Mouse (Mus musculus) intestine, embryonic 14.5 days (tissue): ENCODE data around the gene Cxcl1. TPM values are rescaled to one million over a fixed set of nuclear protein-coding genes. Genes with fewer than 3 reads are reported as not detected.
A peak's percentile ranks its signal among the peaks of the same experiment; 100 is the strongest.

Experiments used
- ATAC-seq: fragments of 200-750 bp; cut with Nextera tagmentation; replicated peaks from 2 replicates; pipeline ENCODE4 v1.8.0; 2017; ENCODE audit warnings: low read depth, moderate number of reproducible peaks, moderate TSS enrichment, moderate library complexity; ENCODE audit not compliant: low FRiP score, low TSS enrichment
- DNase-seq: peaks from one replicate; pipeline ENCODE4 v3.0.0-alpha.2; 2018; ENCODE audit warnings: low spot score
- H3K27ac ChIP-seq: fragments of 300-500 bp; sonication (generic); 2 replicates; pipeline ENCODE4 v1.5.1; 2014; ENCODE audit warnings: low read depth, mild to moderate bottlenecking, control low read depth
- H3K27me3 ChIP-seq: fragments of 300-500 bp; sonication (generic); replicated peaks from 2 replicates; pipeline ENCODE4 v1.6.1; 2014; ENCODE audit warnings: low read length, control low read depth; ENCODE audit not compliant: control insufficient read depth, insufficient read depth
- H3K36me3 ChIP-seq: fragments of 300-500 bp; sonication (generic); 2 replicates; pipeline ENCODE4 v1.6.1; 2014; ENCODE audit warnings: low read length, control low read depth; ENCODE audit not compliant: control insufficient read depth, insufficient read depth
- H3K4me1 ChIP-seq: fragments of 300-500 bp; sonication (generic); replicated peaks from 2 replicates; pipeline ENCODE4 v1.6.1; 2014; ENCODE audit warnings: low read length, control low read depth, mixed read lengths; ENCODE audit not compliant: control insufficient read depth, insufficient read depth
- H3K4me2 ChIP-seq: fragments of 300-500 bp; sonication (generic); 2 replicates; pipeline ENCODE4 v1.6.1; 2014; ENCODE audit warnings: low read length
- H3K4me3 ChIP-seq: fragments of 300-500 bp; sonication (generic); 2 replicates; pipeline ENCODE4 v1.5.1; 2014; ENCODE audit warnings: low read depth, low read length, control low read depth, mixed read lengths
- H3K9ac ChIP-seq: fragments of 300-500 bp; sonication (generic); 2 replicates; pipeline ENCODE4 v1.6.1; 2014; ENCODE audit warnings: mild to moderate bottlenecking, low read length
- H3K9me3 ChIP-seq: fragments of 300-500 bp; sonication (generic); 2 replicates; pipeline ENCODE4 v1.6.1; 2016; ENCODE audit warnings: low read length, control low read depth; ENCODE audit not compliant: control insufficient read depth
- WGBS: fragments of 180-500 bp; shearing (Covaris S2); extraction: QIAGEN DNeasy Blood & Tissue Kit; methylation state at CpG from one replicate; pipeline ENCODE4 v1.1.7; 2014; 5-methylcytosine and 5-hydroxymethylcytosine counted together
- polyA plus RNA-seq: library from polyadenylated mRNA; unstranded; fragments of >200 nt; fragmentation: Nextera tagmentation; extraction: Ambion mirVana; gene quantifications from 2 replicates; pipeline ENCODE4 v1.2.1, GENCODE M21; 2014

The Cxcl1 gene
- polyA plus RNA-seq, 1 experiment from 2014 or later: 0.42 TPM

DNA sequence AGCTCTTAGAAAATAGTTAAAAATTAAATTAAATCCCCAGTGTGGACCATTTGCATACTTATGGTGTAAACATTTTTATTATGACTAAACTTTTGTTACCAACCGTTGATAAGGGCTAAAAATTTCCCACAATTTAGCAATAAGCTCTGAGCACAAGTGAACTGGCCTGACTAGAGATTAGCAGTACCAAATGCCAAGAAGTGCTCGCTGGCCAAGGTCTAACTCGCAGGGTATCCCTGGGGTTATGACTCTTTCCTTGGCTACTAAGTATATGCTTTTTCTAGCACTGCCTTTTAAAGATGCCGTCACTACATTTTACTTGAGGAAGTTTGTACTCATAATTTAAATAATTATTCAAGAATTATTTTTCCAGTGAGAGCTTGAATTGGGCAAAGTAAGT, 10.0 kb upstream of the Cxcl1 start:
- no peak for ATAC-seq
- Histone ChIP-seq H3K27me3 (no peaks in the 10 kb centered on the region), H3K9ac (no peak overlapping the region), H3K4me2 (no peak overlapping the region), H3K4me1 (no peaks in the 10 kb centered on the region), H3K9me3 (no peaks in the 10 kb centered on the region), H3K4me3 (no peak overlapping the region), H3K27ac (no peak overlapping the region), H3K36me3 (no peaks in the 10 kb centered on the region)
- no peak for DNase-seq
- 92% methylated on average over 4 of the region's 4 CpGs for WGBS

DNA sequence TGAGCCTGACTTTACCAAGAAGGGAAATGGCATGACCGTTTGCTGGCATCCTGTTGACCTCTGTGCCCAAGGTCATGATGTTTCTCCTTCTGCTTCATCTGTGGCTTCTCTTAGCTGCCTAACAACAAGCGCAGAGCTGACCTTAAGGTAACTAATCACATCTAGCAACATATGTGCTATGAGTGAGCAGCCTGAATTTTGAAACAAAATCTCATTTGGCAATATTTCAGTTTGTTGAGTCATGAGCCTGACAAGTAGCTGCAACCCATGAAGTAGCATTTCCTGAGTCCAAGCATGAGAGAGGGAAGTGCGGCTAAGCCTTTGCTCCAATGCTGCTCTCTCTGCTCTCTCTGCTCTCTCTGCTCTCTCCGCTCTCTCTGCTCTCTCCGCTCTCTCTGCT, 9.4 kb upstream of the Cxcl1 start:
- no peak for DNase-seq
- H3K36me3 ChIP-seq: no peaks in the 10 kb centered on the region
- no peaks in the 10 kb centered on the region for H3K9me3 ChIP-seq
- ATAC-seq: no peak
- no peak overlapping the region for H3K4me3 ChIP-seq
- no peak overlapping the region for H3K27ac ChIP-seq
- no peak overlapping the region for H3K4me2 ChIP-seq
- H3K4me1 ChIP-seq: no peaks in the 10 kb centered on the region
- H3K27me3 ChIP-seq: no peaks in the 10 kb centered on the region
- 86% methylated on average over 5 of the region's 5 CpGs for WGBS
- H3K9ac ChIP-seq: no peak overlapping the region

DNA sequence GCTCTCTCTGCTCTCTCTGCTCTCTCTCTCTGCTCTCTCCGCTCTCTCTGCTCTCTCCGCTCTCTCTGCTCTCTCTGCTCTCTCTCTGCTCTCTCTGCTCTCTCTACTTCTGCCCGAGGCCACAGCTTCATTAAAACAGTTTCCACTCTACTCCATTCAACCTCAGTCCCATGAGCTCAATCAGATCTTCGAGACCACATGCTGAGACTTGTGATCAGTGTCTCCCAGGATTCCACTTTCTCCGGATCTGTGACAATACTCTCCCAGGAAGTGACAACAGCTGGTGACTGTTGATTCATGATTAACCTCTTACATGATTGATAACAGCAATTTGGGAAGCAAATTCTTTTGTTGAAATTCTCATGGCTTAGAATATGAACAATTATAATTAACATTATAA, 8.9 kb upstream of the Cxcl1 start:
- Histone ChIP-seq H3K9ac (no peak overlapping the region), H3K27me3 (no peaks in the 10 kb centered on the region), H3K9me3 (no peaks in the 10 kb centered on the region), H3K4me3 (no peak overlapping the region), H3K4me1 (no peaks in the 10 kb centered on the region), H3K36me3 (no peaks in the 10 kb centered on the region), H3K4me2 (no peak overlapping the region), H3K27ac (no peak overlapping the region)
- ATAC-seq (no peak), DNase-seq (no peak)
- WGBS: 86% methylated on average over 5 of the region's 5 CpGs

DNA sequence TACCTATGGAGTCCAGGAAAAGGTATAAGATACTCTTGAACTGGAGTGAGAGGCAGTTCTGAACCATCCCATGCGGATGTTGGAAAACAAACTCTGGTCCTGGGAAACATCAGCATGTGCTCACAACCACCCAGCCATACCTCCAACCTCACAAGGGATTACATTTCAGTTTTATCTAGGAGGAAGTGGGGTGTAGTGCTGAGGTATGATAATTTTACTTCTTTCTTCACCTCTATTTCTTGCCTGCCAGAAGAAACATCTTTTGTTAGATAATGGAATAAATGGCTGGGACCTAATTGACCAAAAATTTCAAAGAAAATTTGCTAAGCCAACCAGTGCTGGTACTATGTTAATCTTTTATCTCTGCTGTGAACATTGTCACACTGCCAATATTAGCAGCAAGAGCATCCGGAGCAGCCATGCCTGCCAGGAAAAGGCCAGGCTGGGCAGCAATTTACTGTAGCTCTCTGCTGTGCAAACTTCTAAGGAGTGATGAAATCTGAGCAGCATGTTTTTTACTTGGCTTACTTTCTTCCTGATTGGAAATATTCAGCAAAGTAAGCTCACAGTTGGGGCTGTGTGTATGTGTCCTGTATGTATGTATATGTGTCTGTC, 6.3 kb upstream of the Cxcl1 start:
- no peaks in the 10 kb centered on the region for H3K4me1 ChIP-seq
- H3K27me3 ChIP-seq: no peaks in the 10 kb centered on the region
- H3K9ac ChIP-seq: no peak overlapping the region
- WGBS: 63% methylated on average over 2 of the region's 2 CpGs
- DNase-seq: no peak
- H3K9me3 ChIP-seq: no peaks in the 10 kb centered on the region
- ATAC-seq: no peak
- no peaks in the 10 kb centered on the region for H3K36me3 ChIP-seq
- H3K4me3 ChIP-seq: no peak overlapping the region
- H3K4me2 ChIP-seq: no peak overlapping the region
- H3K27ac ChIP-seq: no peak overlapping the region

DNA sequence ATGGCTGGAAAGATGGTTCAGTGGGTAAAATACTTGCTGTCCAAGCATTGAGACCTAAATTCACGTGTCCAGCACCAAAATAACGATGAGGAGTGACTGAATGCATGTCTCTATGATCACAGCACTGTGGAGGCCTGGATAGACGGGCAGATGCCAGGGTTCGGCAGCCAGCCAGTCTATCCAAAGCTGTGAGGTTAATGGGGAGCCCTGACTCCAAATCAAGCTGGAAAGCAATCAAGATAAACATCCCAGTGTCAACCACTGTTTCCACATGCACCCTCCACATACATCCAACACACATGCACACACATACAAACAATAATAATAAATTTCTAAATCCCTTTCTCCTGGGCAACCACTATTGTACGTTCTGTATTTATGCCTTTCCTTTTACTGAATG, 2.4 kb upstream of the Cxcl1 start:
- Histone ChIP-seq H3K4me1 (no peaks in the 10 kb centered on the region), H3K9ac (no peak overlapping the region), H3K27ac (no peak overlapping the region), H3K36me3 (no peaks in the 10 kb centered on the region), H3K9me3 (no peaks in the 10 kb centered on the region), H3K4me3 (no peak overlapping the region), H3K27me3 (no peaks in the 10 kb centered on the region), H3K4me2 (no peak overlapping the region)
- ATAC-seq: no peak
- DNase-seq: no peak
- WGBS: 80% methylated on average over 5 of the region's 5 CpGs

DNA sequence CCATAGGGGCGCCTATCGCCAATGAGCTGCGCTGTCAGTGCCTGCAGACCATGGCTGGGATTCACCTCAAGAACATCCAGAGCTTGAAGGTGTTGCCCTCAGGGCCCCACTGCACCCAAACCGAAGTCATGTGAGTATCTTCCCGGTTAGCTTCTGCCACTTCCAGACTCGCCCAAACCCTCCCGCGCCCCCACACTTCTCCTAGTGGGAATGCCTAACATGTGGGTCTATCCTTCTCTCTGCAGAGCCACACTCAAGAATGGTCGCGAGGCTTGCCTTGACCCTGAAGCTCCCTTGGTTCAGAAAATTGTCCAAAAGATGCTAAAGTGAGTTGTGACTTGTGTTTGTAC, 398 bp downstream of the Cxcl1 start:
- Histone ChIP-seq H3K4me1 (no peaks in the 10 kb centered on the region), H3K4me3 (peak overlapping the region; percentile 41), H3K36me3 (no peaks in the 10 kb centered on the region), H3K9me3 (no peaks in the 10 kb centered on the region), H3K9ac (peak overlapping the region; percentile 41; the same call in 1 of the 2 replicates), H3K27ac (no peak overlapping the region), H3K27me3 (no peaks in the 10 kb centered on the region), H3K4me2 (peak overlapping the region; percentile 66)
- WGBS: 26% methylated on average over 10 of the region's 10 CpGs
- ATAC-seq: no peak
- no peak for DNase-seq

DNA sequence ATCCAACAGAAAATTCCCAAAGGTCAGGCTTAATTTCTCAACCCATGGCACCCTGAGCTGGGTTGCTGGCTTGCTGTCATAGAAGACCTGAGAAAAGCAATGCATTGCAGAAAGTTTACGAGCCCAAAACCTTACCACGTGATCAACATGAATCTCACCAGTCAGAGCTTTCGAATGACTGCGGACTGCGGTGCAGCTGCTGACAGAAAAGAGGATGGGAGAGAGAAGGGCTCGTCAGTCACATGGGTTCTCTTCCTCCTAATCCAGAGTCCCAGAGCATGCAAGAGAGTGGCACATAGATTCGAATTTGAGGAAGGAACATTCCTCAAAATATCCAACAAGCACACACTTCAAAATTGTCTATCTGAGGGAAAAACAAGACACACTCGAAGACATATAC, 3.2 kb downstream of the Cxcl1 start:
- H3K4me3 ChIP-seq: no peak overlapping the region
- no peak for DNase-seq
- H3K27me3 ChIP-seq: no peaks in the 10 kb centered on the region
- no peaks in the 10 kb centered on the region for H3K4me1 ChIP-seq
- H3K9ac ChIP-seq: no peak overlapping the region
- H3K36me3 ChIP-seq: no peaks in the 10 kb centered on the region
- H3K9me3 ChIP-seq: no peaks in the 10 kb centered on the region
- ATAC-seq: no peak
- WGBS: 64% methylated on average over 8 of the region's 8 CpGs
- H3K4me2 ChIP-seq: no peak overlapping the region
- H3K27ac ChIP-seq: no peak overlapping the region

DNA sequence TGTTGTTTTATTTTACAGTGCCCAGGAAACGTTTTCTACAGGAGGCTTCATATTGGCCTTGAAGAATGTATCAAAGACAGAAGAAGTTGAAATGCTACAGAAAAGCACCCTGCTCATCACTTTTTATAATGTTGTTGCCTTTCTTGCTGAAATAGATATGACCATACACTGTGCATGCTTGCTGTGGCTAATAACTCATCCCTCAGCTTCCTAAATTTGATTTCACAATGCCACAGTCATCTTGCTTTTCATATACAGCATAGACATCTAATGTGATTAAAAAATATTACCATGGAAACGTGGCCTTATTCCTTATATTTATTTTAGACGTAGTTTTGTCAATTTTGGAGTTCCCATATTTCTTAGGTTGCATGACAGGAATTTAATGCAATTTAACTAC, 6.4 kb downstream of the Cxcl1 start:
- Histone ChIP-seq H3K4me2 (no peak overlapping the region), H3K9me3 (no peaks in the 10 kb centered on the region), H3K27ac (no peak overlapping the region), H3K27me3 (no peaks in the 10 kb centered on the region), H3K4me3 (no peak overlapping the region), H3K36me3 (no peaks in the 10 kb centered on the region), H3K9ac (no peak overlapping the region), H3K4me1 (no peaks in the 10 kb centered on the region)
- DNase-seq: no peak
- WGBS: 75% methylated on average over 3 of the region's 3 CpGs
- no peak for ATAC-seq

DNA sequence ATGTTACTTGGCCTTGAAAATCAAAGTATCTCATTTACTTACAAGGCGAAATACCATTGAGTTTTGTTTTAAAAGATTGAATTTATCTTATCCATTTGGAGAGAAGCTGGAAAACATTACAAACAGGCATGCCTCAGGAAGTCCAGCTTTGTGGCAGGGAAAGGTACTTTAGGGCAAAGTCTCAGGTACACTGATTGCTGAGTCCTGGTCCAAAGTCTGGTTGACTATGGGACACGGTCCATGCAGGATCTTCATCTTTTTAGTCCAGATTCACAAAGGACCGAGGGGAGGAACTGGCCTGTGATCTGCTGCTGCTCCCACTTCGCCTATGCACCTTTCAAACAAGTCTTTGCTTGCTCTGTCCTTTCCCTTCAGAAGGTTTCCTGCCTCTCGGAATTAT, 8.3 kb downstream of the Cxcl1 start:
- Histone ChIP-seq H3K4me3 (no peak overlapping the region), H3K4me1 (0 out of 2 replicates have a peak, but pooled peaks cover 5% of the 10 kb centered on the region), H3K9me3 (no peaks in the 10 kb centered on the region), H3K27ac (no peak overlapping the region), H3K27me3 (no peaks in the 10 kb centered on the region; the same call in 1 of the 2 replicates), H3K36me3 (no peaks in the 10 kb centered on the region), H3K4me2 (no peak overlapping the region), H3K9ac (no peak overlapping the region)
- DNase-seq: no peak
- no peak for ATAC-seq
- 89% methylated on average over 5 of the region's 5 CpGs for WGBS
